Mouse (Mus musculus) hindbrain, embryonic 13.5 days (tissue): ENCODE measurements around the gene Dusp8. TPM values are rescaled to one million over a fixed set of nuclear protein-coding genes. Genes with fewer than 3 reads are reported as not detected.
A peak's percentile ranks its signal among the peaks of the same experiment; 100 is the strongest.

Experiments
- ATAC-seq: fragments of 200-750 bp; cut with Nextera tagmentation; 2 replicates; pipeline ENCODE4 v1.8.0; 2017; ENCODE audit warnings: moderate TSS enrichment; ENCODE audit not compliant: low FRiP score
- H3K27ac ChIP-seq: fragments of 300-500 bp; sonication (generic); 2 replicates; pipeline ENCODE4 v1.5.1; 2015; ENCODE audit warnings: inconsistent platforms, mild to moderate bottlenecking, moderate library complexity
- H3K27me3 ChIP-seq: fragments of 300-500 bp; sonication (generic); 2 replicates; pipeline ENCODE4 v1.6.1; 2015; ENCODE audit warnings: mild to moderate bottlenecking, inconsistent platforms
- H3K36me3 ChIP-seq: fragments of 300-500 bp; sonication (generic); 2 replicates; pipeline ENCODE4 v1.6.1; 2015; ENCODE audit warnings: mild to moderate bottlenecking, inconsistent platforms
- H3K4me1 ChIP-seq: fragments of 300-500 bp; sonication (generic); replicated peaks from 2 replicates; pipeline ENCODE4 v1.6.1; 2015; ENCODE audit warnings: inconsistent platforms
- H3K4me2 ChIP-seq: fragments of 300-500 bp; sonication (generic); 2 replicates; pipeline ENCODE4 v1.6.1; 2015; ENCODE audit warnings: inconsistent platforms, mild to moderate bottlenecking, moderate library complexity
- H3K4me3 ChIP-seq: fragments of 300-500 bp; sonication (generic); 2 replicates; pipeline ENCODE4 v1.5.1; 2015; ENCODE audit warnings: mild to moderate bottlenecking, inconsistent platforms
- H3K9ac ChIP-seq: fragments of 300-500 bp; sonication (generic); 2 replicates; pipeline ENCODE4 v1.6.1; 2015; ENCODE audit warnings: mild to moderate bottlenecking, inconsistent platforms
- H3K9me3 ChIP-seq: fragments of 300-500 bp; sonication (generic); 2 replicates; pipeline ENCODE4 v1.6.1; 2016; ENCODE audit warnings: inconsistent platforms
- WGBS: fragments of 180-500 bp; shearing (Covaris S2); methylation state at CpG from one replicate; pipeline ENCODE4 v1.1.7; 2015; 5-methylcytosine and 5-hydroxymethylcytosine counted together
- polyA plus RNA-seq: library from polyadenylated mRNA; unstranded; fragments of >200 nt; fragmentation: Nextera tagmentation; extraction: Ambion mirVana; gene quantifications from 2 replicates; pipeline ENCODE4 v1.2.1, GENCODE M21; 2015

Gene Dusp8
- polyA plus RNA-seq, 1 experiment from 2014 or later, result 87.3 TPM

DNA sequence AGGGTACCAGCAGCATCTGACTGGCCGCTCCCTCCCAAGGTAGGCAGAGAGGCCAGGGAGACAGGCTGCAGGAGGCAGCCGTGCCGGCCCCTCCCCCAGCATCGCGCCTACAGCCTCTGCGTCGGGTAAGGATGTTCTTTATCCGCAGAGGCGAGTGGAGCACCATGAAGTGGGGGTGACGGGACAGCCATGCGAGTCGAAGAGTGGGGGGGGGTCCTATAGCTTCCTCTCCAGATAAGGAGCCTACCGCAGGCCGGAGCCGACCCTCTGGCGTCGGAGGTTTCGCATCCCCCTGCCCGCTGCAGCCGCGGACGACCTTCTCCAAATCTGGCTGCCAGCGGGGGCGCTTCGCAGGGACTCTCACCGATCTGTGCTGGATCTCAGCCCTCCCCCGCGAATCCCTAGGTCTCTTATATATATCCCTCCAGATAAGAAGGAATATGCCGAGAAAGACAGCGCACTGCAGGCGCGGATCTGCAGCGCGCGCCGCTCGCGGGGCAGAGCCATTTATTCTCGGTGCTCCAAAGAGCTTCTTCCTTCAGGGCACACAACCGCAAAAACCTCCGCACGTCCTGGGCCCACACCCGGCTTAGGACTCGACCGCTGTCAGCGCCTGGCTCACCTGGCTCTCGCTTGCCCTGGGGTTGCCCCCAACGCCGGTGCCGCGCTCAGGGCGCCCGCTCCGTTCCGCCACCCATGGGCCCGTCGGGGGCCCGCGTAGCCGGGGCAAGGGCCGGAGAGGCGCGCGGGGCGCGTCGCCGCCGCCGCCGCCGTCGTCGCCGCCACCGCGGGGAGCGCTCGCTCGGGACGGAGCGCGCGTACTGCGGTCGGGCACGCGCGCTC is 1.1 kb downstream of the Dusp8 start:
- Histone ChIP-seq H3K4me1 (peaks cover 67% of the 10 kb centered on the region), H3K27ac (peak overlapping the region; percentile 98), H3K27me3 (peaks cover 11% of the 10 kb centered on the region), H3K36me3 (no peaks in the 10 kb centered on the region), H3K9ac (peak overlapping the region; percentile 99), H3K4me3 (peak overlapping the region; percentile 88), H3K9me3 (no peaks in the 10 kb centered on the region), H3K4me2 (peak overlapping the region; percentile 79)
- peak; percentile 24 for ATAC-seq
- WGBS, result under 1% methylated on average over 88 of the region's 89 CpGs

GRCm38 (mm10) chr7:142093696-142094240 is 1.9 kb downstream of the Dusp8 start:
- 18% methylated on average over 6 of the region's 6 CpGs for WGBS
- H3K4me2 ChIP-seq, result peak overlapping the region; percentile 79
- H3K9ac ChIP-seq, result peak overlapping the region; percentile 99
- H3K27ac ChIP-seq, result peak overlapping the region; percentile 98
- peaks cover 11% of the 10 kb centered on the region for H3K27me3 ChIP-seq
- H3K9me3 ChIP-seq, result no peaks in the 10 kb centered on the region
- H3K4me3 ChIP-seq, result peak overlapping the region; percentile 88
- no peaks in the 10 kb centered on the region for H3K36me3 ChIP-seq
- H3K4me1 ChIP-seq, result peaks cover 74% of the 10 kb centered on the region
- peak; percentile 2; the same call in 1 of the 2 replicates for ATAC-seq

DNA sequence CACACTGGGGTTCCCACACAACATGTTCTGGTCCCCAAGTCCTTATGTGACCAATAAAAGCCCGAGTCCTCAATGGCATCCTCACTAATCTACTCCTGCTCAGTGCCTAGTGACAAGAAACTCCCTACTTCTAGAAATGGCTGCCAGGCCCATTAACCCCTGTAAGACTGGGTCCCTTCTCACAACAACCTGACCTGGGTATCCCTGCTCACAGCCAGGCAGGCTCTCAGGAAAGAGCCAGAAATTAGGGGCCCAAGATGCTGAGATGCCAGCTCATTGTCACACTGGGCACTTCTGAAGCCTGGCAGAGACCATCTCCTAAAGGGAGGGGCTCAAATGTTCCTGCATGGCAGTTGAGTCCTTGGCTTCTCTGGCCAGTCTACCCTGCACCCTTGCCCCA is 2.7 kb downstream of the Dusp8 start:
- WGBS, result 21% methylated on average over 1 of the region's 1 CpGs
- peak overlapping the region; percentile 88 for H3K4me3 ChIP-seq
- H3K9ac ChIP-seq, result peak overlapping the region; percentile 99
- H3K27ac ChIP-seq, result peak overlapping the region; percentile 98
- peak overlapping the region; percentile 79 for H3K4me2 ChIP-seq
- peaks cover 3% of the 10 kb centered on the region for H3K36me3 ChIP-seq
- H3K9me3 ChIP-seq, result no peaks in the 10 kb centered on the region
- no peak for ATAC-seq
- H3K4me1 ChIP-seq, result peaks cover 82% of the 10 kb centered on the region
- peaks cover 11% of the 10 kb centered on the region for H3K27me3 ChIP-seq

DNA sequence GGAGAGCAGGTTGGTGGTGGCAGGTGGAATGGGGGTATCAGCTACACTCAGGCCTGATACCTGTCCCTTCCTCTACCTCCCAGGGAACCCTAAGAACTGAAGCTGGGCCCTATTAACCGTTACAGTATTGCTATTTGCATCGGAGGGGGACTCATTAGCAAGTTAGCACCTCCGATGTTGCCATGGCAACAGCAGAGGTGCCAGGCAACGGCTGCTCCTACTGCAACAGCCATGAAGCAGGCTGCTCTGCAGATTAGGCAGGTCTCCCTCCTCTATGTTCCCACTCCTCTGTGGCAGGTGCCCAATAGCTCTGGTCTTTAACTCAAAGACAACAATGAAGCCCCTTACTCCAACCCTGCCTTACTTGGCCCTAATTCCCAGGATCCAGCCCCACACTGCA is 3.8 kb downstream of the Dusp8 start:
- Histone ChIP-seq H3K27me3 (peaks cover 6% of the 10 kb centered on the region), H3K27ac (peak overlapping the region; percentile 98), H3K4me1 (peaks cover 85% of the 10 kb centered on the region), H3K9me3 (no peaks in the 10 kb centered on the region), H3K4me3 (peak overlapping the region; percentile 88), H3K36me3 (peaks cover 15% of the 10 kb centered on the region), H3K9ac (peak overlapping the region; percentile 99), H3K4me2 (peak overlapping the region; percentile 79)
- WGBS, result 3% methylated on average over 4 of the region's 4 CpGs
- no peak for ATAC-seq

- Histone ChIP-seq H3K4me1 (peaks cover 76% of the 10 kb centered on the region), H3K4me3 (peak overlapping the region; percentile 88), H3K9me3 (no peaks in the 10 kb centered on the region), H3K36me3 (peaks cover 35% of the 10 kb centered on the region), H3K4me2 (peak overlapping the region; percentile 79), H3K9ac (peak overlapping the region; percentile 99), H3K27me3 (peaks cover 11% of the 10 kb centered on the region), H3K27ac (peak overlapping the region; percentile 98)
- no peak for ATAC-seq
- WGBS, result 46% methylated on average over 17 of the region's 17 CpGs
Observed at GRCm38 (mm10) chr7:142089648-142090447, 5.8 kb downstream of the Dusp8 start.

GRCm38 (mm10) chr7:142088886-142089285 is 6.8 kb downstream of the Dusp8 start:
- H3K27ac ChIP-seq, result peak overlapping the region; percentile 98
- H3K4me2 ChIP-seq, result peak overlapping the region; percentile 79
- ATAC-seq, result peak; percentile 70
- peaks cover 21% of the 10 kb centered on the region for H3K27me3 ChIP-seq
- 4% methylated on average over 5 of the region's 5 CpGs for WGBS
- H3K4me3 ChIP-seq, result peak overlapping the region; percentile 16
- H3K9ac ChIP-seq, result peak overlapping the region; percentile 99
- H3K4me1 ChIP-seq, result peaks cover 79% of the 10 kb centered on the region
- H3K36me3 ChIP-seq, result peaks cover 44% of the 10 kb centered on the region
- H3K9me3 ChIP-seq, result no peaks in the 10 kb centered on the region

DNA sequence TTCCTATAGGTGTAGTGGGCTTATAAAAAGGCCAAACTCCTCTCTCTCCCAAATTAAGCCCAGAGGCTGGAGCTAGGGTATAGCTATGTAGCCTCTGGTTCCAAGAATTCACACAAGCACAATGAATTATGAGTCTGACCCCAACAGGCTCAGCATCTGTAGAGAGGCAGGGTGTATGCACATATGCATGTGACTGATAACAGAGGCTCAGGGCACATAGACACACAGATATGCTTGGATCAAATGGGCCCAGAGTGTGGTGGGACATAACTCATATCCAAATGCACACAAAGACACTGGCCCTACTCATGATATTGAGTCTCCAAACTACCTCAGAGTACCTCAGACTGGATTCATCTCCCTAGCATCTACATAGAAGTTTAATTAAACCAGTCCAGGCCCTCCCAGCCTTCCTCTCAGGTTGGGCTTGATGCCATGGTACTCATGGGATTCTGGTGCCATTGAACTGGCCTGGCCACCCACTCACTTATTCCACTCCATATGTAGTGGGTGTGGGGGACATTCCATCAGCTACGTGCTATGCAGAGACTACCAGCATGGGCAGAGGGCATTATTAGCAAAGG is 8.5 kb downstream of the Dusp8 start:
- H3K4me1 ChIP-seq, result peaks cover 72% of the 10 kb centered on the region
- H3K9me3 ChIP-seq, result no peaks in the 10 kb centered on the region
- no peak overlapping the region for H3K4me3 ChIP-seq
- ATAC-seq, result no peak
- whole genome bisulfite sequencing, result 96% methylated on average over 1 of the region's 1 CpGs
- H3K27me3 ChIP-seq, result peaks cover 38% of the 10 kb centered on the region
- no peak overlapping the region for H3K27ac ChIP-seq
- H3K9ac ChIP-seq, result no peak overlapping the region
- H3K4me2 ChIP-seq, result no peak overlapping the region
- peaks cover 62% of the 10 kb centered on the region for H3K36me3 ChIP-seq

DNA sequence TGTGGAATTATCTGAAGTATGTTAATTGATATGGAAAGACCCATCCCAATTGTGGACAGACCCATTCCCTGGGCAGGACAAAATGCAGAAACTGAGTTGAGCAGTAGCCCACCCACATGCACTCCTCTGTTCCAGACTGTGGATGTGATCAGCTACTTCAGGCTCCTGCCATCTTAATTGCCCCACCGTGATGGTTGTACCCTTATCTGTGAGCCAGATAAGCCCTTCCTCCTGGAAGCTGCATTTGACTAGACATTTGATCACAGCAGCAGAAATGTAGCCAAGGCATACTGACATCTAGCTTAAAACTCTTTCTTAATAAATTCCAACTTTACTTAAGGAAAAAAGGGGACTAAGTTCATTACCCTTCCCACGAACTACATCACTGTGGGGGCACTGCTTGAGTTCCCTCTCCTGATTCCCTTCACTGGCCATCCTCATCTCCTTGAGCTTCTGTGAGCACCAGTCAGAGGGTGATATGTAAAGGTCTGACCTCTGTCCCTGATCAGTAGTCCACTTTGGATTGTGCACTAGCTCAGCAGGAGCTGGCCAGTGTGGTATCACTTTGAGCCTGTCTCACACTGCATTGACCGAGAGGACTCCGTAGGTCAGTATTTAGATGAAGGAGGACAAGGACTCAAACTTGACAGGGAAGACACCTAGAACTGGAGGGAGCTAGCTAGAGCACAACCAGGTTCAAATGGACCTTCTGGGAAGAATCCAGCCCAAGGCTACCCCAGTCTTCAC is 9.3 kb downstream of the Dusp8 start:
- Histone ChIP-seq H3K9me3 (no peaks in the 10 kb centered on the region), H3K4me2 (no peak overlapping the region), H3K36me3 (peaks cover 70% of the 10 kb centered on the region), H3K27me3 (peaks cover 40% of the 10 kb centered on the region), H3K4me3 (no peak overlapping the region), H3K4me1 (peaks cover 69% of the 10 kb centered on the region), H3K9ac (no peak overlapping the region), H3K27ac (no peak overlapping the region)
- no peak for ATAC-seq
- WGBS, result 96% methylated on average over 4 of the region's 4 CpGs

GRCm38 (mm10) chr7:142084820-142085219 is 10.8 kb downstream of the Dusp8 start:
- H3K4me2 ChIP-seq, result no peak overlapping the region
- H3K9ac ChIP-seq, result peak overlapping the region; percentile 4
- H3K4me3 ChIP-seq, result no peak overlapping the region
- no peak for ATAC-seq
- H3K9me3 ChIP-seq, result no peaks in the 10 kb centered on the region
- H3K36me3 ChIP-seq, result peaks cover 84% of the 10 kb centered on the region
- peaks cover 47% of the 10 kb centered on the region for H3K27me3 ChIP-seq
- peaks cover 54% of the 10 kb centered on the region for H3K4me1 ChIP-seq
- WGBS, result 48% methylated on average over 3 of the region's 3 CpGs
- H3K27ac ChIP-seq, result 0 out of 2 replicates have a peak overlapping the region, but pooled peaks have one; percentile 24

- WGBS, result 35% methylated on average over 5 of the region's 5 CpGs
- Histone ChIP-seq H3K4me1 (peaks cover 49% of the 10 kb centered on the region), H3K36me3 (peaks cover 88% of the 10 kb centered on the region), H3K9me3 (no peaks in the 10 kb centered on the region), H3K27ac (peak overlapping the region; percentile 24; the same call in 1 of the 2 replicates), H3K9ac (peak overlapping the region; percentile 4), H3K4me2 (no peak overlapping the region), H3K4me3 (no peak overlapping the region), H3K27me3 (peaks cover 47% of the 10 kb centered on the region)
- ATAC-seq, result no peak
Observed at GRCm38 (mm10) chr7:142084395-142084794, 11.2 kb downstream of the Dusp8 start.

- Histone ChIP-seq H3K4me2 (no peak overlapping the region), H3K27ac (0 out of 2 replicates have a peak overlapping the region, but pooled peaks have one; percentile 24), H3K4me3 (no peak overlapping the region), H3K9me3 (no peaks in the 10 kb centered on the region), H3K36me3 (peaks cover 91% of the 10 kb centered on the region), H3K9ac (no peak overlapping the region; the same call in 1 of the 2 replicates), H3K27me3 (peaks cover 47% of the 10 kb centered on the region), H3K4me1 (peaks cover 43% of the 10 kb centered on the region)
- WGBS, result 33% methylated on average over 12 of the region's 12 CpGs
- no peak for ATAC-seq
Observed at GRCm38 (mm10) chr7:142083588-142084317, 11.9 kb downstream of the Dusp8 start.
